Mouse (Mus musculus) left cerebral cortex, adult 9 months (tissue): ENCODE measurements around the gene Unc13a.
A peak's percentile ranks its signal among the peaks of the same experiment; 100 is the strongest.

Experiments
- DNase-seq, 2 experiments: peaks; one replicate each; pipeline ENCODE4 v3.0.0; 2022; ENCODE audit warnings: low spot score in 2 of 2

The Unc13a gene

DNA sequence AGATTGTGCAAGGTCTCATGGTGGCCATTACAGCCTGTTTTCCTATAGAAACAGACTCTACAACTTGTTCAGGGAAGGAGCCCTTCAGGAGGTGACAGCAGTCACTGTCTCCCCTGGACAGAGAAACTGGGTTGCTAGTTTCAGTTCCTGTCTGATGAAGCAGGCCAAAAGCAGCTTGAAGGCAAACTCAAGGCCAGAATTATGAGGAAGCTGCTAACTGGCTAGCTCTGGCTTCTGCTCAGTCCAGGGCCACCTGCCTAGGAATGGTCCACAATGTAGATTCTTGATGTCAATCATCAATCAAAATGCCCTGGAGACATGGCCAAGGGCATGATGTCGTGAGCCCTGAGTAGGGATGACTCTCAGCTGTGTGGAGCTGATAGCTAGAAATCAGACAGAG, 46.5 kb downstream of the Unc13a start:
- no peak for DNase-seq

DNA sequence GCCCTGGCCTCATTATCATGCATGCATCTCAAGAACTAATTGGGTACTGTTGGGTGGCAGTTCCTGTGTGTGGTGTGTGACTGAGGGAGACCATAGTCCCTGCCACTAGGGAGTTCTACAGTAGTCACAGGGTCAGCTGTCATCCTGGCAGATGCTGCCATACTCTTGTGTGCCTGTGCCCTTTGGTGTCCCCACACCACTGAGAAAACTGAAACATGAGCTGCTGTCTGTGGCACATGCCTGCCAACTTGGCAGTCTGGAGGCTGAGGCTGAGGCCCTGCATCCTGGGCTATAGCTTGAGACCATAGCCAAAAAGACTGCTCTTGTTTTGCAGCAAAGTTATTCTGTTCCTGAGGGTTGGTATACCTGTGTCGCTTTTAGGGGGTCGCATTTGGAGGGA, 51.8 kb downstream of the Unc13a start:
- DNase-seq, result no peak

DNA sequence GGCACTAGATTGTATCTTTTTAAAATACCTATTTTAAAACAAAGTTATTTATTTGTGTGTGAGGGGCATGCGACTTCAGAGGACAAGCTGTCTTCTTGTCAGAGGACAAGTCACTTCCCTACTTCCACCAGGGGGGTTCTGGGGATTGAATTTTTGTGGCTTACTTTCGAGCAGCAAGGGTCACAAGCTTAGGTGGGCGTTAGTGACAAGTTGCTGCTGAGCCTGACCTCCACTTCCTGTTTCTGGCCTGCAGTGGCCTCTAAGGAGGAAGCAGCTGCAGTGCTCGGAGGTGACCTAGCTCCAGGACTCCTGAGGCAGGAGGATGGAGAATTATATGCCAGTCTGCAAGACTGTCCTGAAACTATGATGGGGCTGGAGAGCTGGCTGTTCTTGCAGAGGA, 58.1 kb downstream of the Unc13a start:
- no peak for DNase-seq

DNA sequence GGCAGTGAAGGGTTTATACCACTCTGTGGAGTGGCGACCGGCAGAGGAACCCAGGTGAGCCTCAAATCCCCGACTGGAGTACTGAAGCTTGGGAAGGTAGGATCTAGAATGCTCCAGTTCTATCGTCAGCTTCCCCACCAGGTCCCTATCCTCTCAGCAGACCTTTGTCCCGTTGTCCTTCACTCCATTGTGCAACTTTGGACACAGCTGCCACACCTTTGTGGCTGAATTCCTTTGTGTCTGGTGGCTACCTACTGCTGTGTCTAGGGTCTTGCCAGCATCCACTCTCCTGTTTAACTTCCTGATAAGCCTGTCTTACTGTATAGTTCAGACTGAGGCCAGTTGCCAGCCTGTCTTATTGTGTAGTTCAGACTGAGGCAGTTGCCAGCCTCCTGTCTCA, 59.4 kb downstream of the Unc13a start:
- DNase-seq, result no peak

DNA sequence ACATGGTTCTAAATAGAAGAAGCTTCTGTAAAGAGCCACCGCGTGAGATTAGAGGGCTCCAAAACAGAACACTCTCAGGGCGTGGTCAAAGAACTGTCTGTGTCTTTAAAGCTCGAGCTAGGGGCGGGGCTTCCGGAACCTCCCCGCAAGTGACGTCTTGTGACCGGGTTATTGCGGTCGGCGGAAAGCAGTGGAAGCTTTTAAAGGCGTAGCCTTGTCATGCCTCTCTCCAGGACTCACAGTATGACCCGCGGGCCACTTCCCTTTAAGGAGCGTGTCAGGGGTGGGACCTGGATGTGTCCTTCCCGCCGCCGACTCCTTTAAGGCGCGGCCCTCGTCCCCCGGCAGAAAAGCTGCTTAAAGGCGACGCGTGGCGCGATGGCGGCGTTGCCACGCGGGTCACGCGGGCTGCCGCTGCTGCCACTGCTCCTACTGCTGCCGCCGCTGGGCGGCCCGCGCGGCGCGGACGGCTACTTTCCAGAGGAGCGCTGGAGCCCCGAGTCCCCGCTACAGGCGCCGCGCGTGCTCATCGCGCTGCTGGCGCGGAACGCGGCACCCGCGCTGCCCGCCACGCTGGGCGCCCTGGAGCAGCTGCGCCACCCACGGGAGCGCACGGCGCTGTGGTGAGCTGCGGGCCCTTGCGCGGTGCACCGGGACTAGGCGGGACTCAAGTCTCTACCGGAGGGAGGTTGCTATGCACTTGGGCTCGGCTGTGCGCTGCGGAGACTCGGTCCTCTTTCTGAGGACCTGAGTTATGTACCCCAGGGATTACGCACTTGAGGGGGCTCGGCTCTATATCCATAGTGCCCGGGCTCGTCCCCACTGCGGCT, 60.5 kb downstream of the Unc13a start, which contains the start of gene Colgalt1:
Gene Colgalt1, plus strand, starts transcription at position 177 of the 830 bp plus-strand sequence.
- peak; percentile 99 for DNase-seq

DNA sequence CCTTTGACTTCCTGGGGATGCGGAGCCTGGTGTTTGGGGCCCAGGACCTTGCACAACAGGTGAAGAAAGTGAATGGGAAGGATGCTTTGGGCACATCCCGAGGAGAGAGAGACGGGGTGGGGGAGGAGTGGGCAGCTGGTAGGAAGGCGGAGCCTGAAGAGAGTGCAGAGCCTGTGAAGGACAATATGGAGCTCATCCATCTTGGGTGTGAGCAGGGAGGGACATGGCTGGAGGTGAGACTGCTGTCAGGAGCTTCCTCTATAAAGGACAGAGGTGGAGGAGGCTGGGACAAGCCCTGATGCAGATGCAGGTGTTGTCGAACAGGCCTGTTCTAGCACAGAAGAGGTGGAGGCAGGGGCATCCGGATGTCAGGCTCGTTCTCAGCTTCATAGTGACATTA, 67.5 kb downstream of the Unc13a start:
- DNase-seq, result no peak

DNA sequence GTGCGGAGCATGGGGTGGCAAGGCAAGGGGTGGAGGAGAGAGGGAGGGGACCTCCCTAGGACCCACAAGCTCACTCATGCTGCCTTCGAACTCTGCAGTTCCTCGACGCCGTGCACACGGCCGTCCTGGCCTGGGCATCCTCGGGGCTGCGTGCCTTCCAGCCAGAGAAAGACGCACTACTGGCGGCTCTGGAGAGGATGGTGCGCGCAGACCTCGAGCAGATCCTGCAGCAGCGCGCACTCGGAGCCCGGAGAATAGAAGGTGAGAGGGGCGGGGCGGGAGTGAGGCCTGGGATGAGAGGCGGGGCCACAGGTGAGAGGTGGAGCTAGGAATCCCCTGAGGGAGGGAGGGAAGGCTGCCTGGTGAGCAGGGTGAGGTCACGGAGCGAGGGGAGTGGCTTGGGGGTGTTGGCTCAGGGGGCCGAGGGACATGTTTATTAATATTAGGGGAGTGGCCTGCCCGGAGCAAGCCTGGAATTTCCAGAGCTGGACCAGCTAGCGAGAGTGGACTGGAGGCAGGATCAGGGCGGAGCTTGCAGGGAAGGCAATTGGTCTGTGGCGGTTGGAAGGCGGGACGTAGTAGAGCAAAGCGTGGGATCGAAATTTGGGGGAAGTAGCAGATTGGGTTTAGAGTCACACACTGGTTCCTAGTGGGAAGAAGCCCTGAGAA, 68.8 kb downstream of the Unc13a start:
- peak in 1 of 2 experiments; percentile 44 for DNase-seq

DNA sequence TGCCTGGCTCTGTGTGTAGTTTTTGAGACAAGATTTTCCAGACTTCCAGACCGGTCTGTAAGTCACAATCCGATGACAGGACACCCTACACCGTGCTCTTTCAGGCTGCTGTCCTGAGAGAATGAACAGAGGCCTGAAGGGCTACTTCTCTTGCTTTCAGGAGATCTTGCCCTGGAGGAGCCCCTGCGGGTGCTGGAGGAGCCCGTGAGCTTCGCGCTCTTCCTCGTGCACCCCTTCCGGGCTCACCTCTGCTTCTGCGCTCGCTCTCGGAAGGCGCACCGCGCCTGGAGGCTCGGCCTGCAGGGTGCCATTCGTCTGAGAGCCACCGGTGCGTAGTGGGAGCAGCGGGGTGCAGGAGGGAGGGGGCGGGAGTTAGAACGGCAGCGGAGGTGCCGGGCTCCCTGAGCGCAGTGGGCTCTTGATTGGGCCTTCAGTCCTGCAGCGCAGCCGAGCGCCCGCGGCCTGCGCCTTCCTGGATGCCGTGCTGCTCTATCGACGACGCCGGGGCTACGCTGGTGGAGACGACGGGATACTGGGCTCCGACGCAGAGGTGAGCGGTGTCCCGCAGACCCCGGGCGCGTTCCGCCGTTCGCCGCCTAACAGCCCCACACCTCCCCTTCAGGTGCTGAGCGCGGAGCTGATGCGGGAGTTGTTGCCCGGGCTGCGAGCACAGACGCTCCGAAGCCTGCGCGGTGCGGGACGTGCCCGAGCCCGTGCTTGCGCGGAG, 69.5 kb downstream of the Unc13a start:
- DNase-seq, result no peak

DNA sequence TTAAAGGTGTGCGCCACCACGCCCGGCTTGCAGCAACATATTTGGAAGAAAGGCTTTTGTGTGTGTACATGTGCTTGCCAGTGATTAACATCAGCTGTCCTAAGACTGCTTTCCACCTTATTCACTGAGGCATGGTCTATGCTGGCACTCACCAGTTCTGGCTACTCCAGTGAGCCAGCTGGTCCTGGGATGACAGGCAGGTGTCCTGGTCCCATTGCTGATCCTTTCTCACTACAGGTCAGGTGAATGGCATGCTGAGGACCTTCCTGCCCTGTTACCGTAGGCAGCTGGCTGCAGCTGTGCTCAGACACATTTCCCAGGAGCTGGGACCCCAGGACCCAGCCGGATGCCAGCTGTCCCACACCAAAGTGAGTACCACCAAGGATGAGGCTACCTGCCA, 72.7 kb downstream of the Unc13a start:
- no peak for DNase-seq

DNA sequence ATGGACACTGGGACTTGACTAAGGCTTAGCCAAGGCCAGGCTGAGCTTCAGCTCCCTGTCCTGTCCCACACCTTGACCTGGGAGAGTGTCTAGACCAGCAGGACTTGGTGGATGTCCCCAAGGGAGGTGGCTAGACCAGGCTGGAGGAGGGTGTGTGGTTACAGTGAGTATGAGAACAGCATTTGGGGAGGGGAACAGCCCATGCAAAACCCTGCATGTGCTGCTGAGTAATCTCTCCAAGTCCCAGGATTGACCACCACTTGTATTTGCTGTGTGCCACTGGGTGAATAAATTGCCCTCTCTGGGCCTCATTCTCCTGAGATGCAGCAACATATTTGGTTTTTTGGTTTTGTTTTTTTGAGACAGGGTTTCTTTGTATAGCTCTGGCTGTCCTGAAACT, 73.2 kb downstream of the Unc13a start:
- no peak for DNase-seq

DNA sequence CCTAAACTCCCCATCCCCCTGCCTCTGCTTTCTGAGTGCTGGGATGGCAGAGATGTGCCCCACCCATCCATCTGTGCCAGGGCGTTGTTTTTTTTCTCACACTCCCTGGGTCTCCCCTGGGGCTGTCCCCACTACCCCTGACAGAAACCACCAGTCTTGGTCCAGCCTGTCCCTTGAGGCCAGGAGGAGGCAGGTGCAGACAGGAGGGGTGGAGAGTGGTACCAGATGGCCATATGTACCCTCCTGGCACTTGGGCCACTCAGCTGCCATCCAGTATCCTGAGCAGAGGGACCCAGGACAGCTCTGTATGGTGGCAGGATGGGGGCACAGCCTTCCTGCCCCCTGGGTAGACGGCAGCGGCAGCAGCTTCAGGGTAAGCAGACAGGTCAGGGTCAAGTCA, 74.1 kb downstream of the Unc13a start, which contains the start of gene Fam129c:
Gene Fam129c, plus strand, starts transcription at position 198 of the 400 bp plus-strand sequence.
- DNase-seq, result no peak

DNA sequence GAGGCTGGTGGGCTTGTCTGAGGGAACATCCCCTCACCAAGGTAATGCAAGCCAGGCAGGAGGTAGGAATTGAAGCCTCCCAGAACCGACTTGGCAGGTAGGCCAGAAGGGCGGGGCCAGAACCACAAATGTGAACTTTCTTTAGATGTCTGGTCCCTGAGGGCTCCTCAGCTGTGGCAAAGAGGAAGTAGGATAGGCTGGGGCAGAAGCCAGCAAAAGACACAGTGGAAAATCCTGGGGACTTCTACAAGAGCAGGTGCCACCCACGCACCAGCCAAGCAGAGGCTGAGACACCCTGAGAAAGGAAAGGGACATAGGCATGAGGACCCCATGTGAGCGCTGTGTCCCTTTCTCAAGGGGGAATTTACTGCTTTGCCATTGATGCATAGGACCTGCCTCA, 74.8 kb downstream of the Unc13a start:
- no peak for DNase-seq

DNA sequence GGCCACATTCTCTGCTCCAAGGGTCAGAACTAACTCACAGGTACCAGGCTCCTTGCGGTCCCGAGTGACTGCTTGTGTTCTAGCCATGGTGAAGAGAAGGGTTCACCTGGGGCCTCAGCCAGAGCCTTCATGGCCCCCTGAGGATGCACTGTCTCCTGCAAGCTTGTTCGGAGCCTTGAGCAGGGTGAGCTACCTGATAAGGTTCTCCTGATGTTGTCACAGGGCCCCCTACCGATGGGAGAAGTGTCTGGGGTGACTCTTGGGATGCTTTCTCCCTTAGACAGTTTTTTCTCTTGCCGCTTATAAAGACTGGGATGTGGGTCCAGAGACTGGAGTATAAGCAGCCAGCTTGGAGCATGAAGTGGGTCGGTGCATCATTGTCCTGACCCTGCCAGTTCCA, 75.2 kb downstream of the Unc13a start:
- no peak for DNase-seq

DNA sequence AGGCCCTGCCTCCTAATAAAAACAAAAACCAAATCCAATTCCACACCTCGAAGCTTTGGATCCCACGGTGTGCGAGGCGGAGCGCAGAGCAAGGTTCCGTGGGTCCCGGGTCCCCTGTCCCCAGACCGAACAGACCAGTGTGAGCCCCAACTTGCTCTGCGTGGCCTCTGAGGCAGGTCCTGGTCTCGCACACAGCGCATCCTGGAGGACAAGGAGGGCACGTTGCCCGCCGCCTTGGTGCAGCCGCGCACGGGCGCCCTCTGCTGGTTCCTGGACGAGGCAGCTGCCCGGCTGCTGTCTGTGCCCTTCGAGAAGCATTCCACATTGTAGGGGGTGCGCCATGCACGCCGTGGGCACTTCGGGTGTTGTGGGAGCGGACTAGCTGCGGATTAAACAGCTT, 75.7 kb downstream of the Unc13a start:
- DNase-seq, result peak; percentile 67 to 91

DNA sequence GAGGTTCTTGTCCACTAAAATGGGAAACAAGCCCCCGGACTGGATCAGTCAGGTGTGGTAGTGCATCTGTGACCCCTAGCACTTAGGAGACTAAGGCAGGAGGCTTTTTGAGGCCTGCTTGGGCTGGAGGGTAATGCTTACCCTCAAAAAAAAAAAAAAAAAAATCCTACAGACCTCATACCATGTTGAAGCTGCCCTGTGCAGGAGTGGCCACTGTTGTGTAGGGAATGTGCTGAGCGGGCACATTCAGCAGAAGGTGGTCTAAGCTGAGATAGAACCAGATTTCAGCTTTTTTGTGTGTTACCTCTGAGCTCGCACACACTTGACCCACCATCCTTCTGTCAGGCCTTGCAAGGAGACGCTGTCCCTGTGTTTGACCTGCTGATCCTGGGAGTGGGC, 77.2 kb downstream of the Unc13a start:
- DNase-seq, result no peak

DNA sequence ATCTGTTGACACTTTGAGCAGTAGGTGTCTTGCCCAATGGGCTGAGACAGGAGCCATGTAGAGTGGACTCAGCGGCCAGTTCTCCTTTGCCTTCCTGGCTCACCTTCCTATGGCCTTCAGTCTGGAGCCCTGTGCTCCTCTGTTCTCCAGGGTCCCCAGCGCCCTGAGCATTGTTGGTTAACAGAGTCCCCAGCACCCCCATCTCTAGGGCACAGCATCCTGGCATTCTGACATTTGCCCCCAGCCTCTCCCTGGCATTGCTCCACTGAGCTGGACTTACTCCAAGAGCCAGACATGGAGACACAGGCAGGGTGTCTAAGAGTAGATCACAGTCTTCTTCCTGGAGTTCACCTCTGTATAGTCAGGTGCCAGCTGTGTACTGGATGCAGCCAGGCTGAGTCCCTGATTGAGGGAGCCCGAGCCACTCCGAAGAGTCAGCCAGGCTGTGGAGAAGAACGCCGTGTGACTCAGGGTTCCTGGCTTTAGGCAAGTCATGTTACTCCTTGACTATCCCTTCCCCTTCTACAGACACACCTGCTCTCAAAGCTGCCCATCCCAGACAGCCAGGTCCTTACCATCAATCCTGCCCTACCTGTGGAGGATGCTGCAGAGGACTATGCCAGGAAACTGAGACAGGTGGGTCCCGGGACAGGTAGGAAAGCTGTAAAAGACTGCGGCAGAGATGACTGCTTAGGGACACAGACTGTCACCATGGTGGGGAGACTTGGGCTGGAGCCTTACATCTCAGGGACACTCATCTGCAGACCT, 77.8 kb downstream of the Unc13a start:
- no peak for DNase-seq

DNA sequence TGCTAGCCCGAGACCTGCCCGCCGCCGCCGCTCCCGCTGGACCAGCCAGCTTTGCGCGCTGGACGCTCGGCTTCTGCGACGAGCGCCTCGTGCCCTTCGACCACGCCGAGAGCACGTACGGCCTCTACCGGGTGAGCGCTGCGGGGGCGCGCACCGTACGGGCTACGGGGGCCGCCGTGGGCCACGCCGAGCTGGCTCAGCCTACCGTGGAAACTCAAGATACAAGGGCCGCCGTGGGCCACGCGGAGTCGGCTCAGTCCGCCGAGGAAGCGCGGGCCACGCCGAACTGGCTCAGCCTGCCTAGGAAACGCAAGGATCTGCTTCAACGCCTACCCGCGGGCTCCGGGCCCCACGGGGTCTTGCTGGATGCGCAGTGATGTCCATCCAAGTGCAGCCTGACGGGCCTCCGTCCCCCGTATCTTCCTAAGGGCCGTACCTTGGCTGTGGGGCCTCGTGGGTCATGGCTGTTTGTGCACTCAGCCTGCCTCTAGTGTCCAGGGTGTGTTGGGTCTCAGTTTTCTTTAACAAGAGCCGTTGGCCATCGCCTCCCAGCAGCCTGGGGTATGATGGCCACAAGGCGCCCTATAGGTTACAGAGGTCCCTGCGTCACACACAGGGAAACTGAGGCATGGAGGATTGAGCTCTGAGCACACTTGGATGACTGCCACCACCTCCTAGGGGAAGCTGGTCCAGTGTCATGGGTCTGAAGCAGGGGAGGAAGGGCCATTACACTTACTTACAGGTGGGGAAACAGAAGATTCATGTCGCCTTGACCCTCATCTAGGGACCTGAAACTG, 79.0 kb downstream of the Unc13a start:
- peak; percentile 84 to 92 for DNase-seq

DNA sequence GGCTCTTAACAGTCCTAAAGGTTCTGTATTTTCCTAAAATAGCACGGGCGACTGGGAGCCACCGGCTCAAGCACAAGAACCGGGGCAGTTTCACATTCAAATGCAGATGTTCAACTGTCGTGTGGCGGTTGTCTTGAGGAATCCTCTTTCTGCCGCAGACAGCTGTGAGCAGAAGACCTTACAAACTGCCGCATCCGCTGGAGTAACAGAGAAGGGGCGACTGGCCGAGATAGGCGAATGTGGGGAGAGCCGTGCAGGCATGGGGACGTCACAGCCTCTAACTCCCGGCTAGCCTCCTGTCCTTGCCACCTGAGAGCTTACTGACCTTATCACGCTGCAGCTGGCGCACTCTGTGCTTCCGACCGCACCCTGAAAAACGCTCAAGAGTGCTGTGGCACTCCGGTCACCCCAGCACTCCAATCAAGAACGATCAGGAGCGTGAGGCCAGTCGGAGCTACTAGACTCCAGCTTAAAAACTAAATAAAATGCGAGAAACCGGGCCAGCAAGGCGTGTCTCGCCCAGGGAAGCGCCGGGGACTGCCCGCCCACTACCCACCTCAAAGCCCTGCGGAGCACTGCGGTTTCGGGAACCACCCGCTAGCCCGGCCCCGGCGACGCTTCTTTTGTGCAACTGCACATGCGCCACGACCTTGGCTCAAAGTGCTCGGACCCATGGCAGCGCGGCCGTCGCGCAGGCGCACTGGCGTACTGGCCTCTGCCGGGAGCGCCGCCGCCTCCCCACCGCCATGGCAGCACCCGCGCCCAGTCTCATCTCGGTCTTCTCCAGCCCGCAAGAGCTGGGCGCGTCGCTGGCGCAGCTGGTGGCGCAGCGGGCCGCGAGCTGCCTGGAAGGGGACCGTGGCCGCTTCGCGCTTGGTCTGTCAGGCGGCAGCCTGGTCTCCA, 79.8 kb downstream of the Unc13a start, which contains the start of gene Pgls:
Gene Pgls, plus strand, starts transcription at position 706 of the 903 bp plus-strand sequence.
- DNase-seq, result peak; percentile 89 to 97

DNA sequence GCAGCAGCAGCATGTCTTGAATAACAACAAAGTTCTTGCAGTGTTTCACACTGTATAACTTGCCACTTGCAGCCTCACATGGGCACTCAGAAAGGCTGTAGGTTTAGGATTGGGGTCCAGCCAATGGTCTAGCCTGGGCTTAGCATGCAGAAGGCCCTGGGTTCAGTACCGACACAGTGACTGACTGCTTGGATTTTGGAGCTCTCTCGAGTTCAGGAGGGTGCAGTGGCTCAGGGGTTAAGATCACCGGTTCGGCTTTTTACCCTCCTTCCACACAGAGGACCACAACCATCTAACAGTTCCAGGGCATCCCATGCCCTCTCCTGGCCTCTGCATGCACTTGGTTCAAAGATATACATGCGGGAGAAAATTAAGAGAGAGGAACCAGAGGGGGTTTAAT, 80.5 kb downstream of the Unc13a start:
- no peak for DNase-seq

DNA sequence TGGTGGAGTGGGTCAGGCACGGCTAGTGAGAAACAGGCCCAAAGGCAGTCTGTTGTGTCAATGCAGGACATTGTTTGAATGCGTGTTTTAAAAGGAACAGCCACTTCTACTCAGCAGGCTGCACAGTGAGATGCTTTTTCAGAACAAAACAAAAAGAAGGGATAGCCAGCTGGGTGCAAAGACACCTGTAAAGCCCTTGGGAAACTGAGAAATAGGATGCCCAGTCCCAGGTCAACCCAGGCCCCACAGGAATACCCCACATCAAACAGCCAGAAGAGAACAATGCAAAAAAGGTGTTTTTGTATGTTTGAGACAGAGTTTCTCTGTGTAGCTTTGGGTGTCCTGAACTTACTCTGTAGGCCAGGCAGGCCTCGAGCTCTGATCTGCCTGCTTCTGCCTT, 82.8 kb downstream of the Unc13a start:
- no peak for DNase-seq
